Mouse (Mus musculus): Measurements from ENCODE around the gene Cyp2w1.

- no peak for TF ChIP-seq CTCF (IDR thresholded peaks at IDR 0.05; ENCODE audit: low read depth, low read length)
- no peak for TF ChIP-seq POLR2A (IDR thresholded peaks at IDR 0.05; ENCODE audit: insufficient read depth, low read length)
- no peak for TF ChIP-seq EP300 (IDR thresholded peaks at IDR 0.05; ENCODE audit: insufficient read depth, low read depth, low read length)
Observed at GRCm38 (mm10) chr5:139359244-139359643, 6.8 kb downstream of the Cyp2w1 start.
